Mouse (Mus musculus) small intestine, adult 2 months (tissue): Measurements from ENCODE around the gene Hdac9. TPM values are rescaled to one million over a fixed set of nuclear protein-coding genes. Genes with fewer than 3 reads are reported as not detected.

Experiments used
- H3K27ac ChIP-seq: fragments of 200-500 bp; 2 replicates; pipeline ENCODE4 v1.5.1; 2012; ENCODE audit warnings: low read depth, low read length, control low read depth, inconsistent platforms; ENCODE audit not compliant: insufficient read depth
- H3K27me3 ChIP-seq: fragments of 200-500 bp; 2 replicates; pipeline ENCODE4 v1.6.1; 2012; ENCODE audit warnings: mild to moderate bottlenecking, moderate library complexity, low read length, inconsistent platforms; ENCODE audit not compliant: control insufficient read depth, insufficient read depth
- H3K36me3 ChIP-seq: fragments of 200-500 bp; 2 replicates; pipeline ENCODE4 v1.6.1; 2012; ENCODE audit warnings: mild to moderate bottlenecking, low read length, control low read depth, inconsistent platforms; ENCODE audit not compliant: control insufficient read depth, insufficient read depth
- H3K4me1 ChIP-seq: fragments of 200-500 bp; 2 replicates; pipeline ENCODE4 v1.6.1; 2012; ENCODE audit warnings: low read length, inconsistent platforms, mixed read lengths; ENCODE audit not compliant: control insufficient read depth, insufficient read depth, insufficient read length
- H3K4me3 ChIP-seq: fragments of 200-500 bp; 2 replicates; pipeline ENCODE4 v1.5.1; 2012; ENCODE audit warnings: low read depth, mild to moderate bottlenecking, control low read depth, inconsistent platforms, low read length, moderate library complexity
- CTCF ChIP-seq: fragments of 200-500 bp; IDR thresholded peaks from 2 replicates; pipeline ENCODE4 v1.5.1; 2012; ENCODE audit warnings: low read depth, mild to moderate bottlenecking, control low read depth, inconsistent platforms, low read length, moderate library complexity, mixed read lengths; ENCODE audit not compliant: insufficient replicate concordance, insufficient read length; ENCODE audit errors: extremely low read depth
- POLR2A ChIP-seq: fragments of 200-500 bp; IDR thresholded peaks from 2 replicates; pipeline ENCODE4 v1.6.1; 2012; ENCODE audit warnings: low read depth, mild to moderate bottlenecking, control low read depth, inconsistent platforms, low read length, moderate library complexity
- WGBS: fragments of 180-500 bp; shearing (Covaris S2); methylation state at CpG from one replicate; pipeline ENCODE4 v1.1.7; 2018; 5-methylcytosine and 5-hydroxymethylcytosine counted together
- polyA plus RNA-seq: library from polyadenylated mRNA; depleted of rRNA; stranded (reverse); fragments of >200 nt; gene quantifications from 2 replicates; pipeline ENCODE4 v1.2.3, GENCODE M21; 2012

Hdac9 gene
- polyA plus RNA-seq, 1 experiment = 0.84 TPM

DNA sequence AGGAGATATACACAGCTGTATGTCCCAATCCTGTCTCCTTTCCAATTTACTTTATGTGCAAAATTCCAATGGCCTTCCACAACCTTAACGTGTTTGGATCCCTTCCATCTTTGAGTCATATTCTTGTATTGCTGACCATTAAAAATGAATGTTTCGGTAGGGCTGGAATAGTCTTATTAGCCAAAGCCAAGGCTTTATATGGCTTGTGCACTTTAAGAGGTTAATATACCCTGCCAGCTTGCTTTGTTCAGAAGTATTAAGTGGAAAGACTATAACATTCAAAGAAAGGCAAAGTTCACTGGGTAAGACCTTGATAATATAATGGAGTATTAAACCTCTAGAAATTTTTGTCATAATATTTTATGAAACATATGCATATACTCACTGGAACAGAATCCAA is 491.4 kb downstream of the Hdac9 start:
- Histone ChIP-seq H3K4me1 (no peaks in the 10 kb centered on the region), H3K27me3 (no peaks in the 10 kb centered on the region), H3K27ac (no peak overlapping the region), H3K4me3 (no peak overlapping the region), H3K36me3 (no peaks in the 10 kb centered on the region)
- WGBS = 81% methylated on average over 2 of the region's 2 CpGs
- TF ChIP-seq CTCF (no peak), POLR2A (no peak)

DNA sequence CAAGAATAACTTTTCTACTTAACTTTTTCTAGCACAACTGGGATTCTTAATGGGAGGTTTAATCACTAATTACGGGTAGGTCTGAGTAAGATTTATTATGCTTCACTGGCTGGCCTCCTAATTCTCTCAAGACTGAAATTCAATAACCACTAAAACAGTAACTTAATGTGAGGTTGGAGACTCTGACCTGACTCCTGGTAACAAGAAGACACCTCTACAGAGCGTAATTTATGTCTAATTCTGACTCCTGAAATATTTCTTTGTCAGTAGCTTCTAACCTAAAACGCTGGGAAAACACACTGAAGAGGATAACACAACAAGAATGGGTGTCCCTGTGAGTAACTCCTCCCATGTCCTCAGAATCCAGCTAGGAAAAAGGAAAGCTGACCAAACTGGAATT is 508.8 kb downstream of the Hdac9 start:
- H3K4me3 ChIP-seq = no peak overlapping the region
- no peak for TF ChIP-seq POLR2A
- TF ChIP-seq CTCF = no peak
- 63% methylated on average over 3 of the region's 3 CpGs for WGBS
- H3K36me3 ChIP-seq = no peaks in the 10 kb centered on the region
- H3K4me1 ChIP-seq = no peaks in the 10 kb centered on the region
- H3K27ac ChIP-seq = no peak overlapping the region
- no peaks in the 10 kb centered on the region for H3K27me3 ChIP-seq

DNA sequence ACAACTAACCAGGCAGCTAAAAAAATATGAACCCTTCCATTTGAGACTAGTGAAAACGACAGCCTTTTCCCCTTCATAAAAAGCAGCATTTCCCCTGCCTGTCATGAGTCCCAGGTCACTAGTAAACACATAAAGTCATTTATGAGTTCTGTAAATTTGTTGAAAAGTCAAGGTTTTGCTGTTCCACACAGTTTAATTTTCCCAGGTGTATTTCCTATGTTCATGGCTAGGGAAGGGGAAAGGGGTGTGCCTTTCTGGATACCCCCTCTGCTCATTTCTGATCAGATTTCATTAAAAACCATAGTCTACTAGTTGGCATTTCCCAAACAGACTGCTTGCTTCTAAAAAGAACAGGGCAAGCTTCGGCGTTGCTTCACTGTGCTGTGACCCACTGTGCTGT is 509.8 kb downstream of the Hdac9 start:
- 76% methylated on average over 3 of the region's 3 CpGs for WGBS
- Histone ChIP-seq H3K36me3 (no peaks in the 10 kb centered on the region), H3K27me3 (no peaks in the 10 kb centered on the region), H3K27ac (no peak overlapping the region), H3K4me1 (no peaks in the 10 kb centered on the region), H3K4me3 (no peak overlapping the region)
- TF ChIP-seq POLR2A (no peak), CTCF (no peak)

DNA sequence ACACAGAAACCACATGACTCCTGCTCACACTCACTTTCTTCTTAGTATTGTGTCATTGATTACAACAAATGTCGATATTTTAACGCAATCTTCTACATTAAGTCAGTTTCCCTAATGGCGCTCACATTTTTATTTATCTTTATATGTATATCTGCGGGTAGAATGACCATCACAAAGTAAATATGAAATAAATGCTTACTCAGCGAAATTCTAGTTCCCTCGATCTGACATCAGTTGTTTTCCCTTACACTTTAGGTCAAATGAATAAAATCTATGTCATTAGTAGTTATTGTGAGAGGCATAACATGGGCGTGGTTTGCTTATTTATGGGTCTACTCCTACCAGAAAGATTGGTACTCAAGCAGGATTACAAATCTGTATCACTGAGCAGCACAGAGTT is 514.8 kb downstream of the Hdac9 start:
- H3K4me3 ChIP-seq = no peak overlapping the region
- no peaks in the 10 kb centered on the region for H3K4me1 ChIP-seq
- no peaks in the 10 kb centered on the region for H3K36me3 ChIP-seq
- H3K27me3 ChIP-seq = no peaks in the 10 kb centered on the region
- no peak for TF ChIP-seq CTCF
- H3K27ac ChIP-seq = no peak overlapping the region
- WGBS = 88% methylated on average over 7 of the region's 7 CpGs

DNA sequence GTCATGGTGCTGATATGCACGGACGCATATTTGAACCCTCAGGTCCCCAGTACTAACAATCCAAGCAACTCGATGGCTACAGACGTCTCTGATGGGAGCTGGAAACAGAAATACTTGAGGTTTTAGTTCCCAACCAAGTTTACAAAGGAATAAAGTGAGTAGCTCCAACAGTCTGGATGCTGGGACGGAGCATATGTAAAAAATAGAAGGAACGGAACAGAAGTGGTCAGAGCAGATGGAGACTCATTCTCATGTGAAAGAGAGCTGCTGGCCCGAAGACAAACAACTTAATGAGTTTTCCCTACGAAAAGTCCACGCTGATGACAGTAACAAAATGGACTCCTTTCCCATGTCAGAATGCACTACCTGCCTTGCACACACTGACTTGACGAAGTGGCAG is 518.3 kb downstream of the Hdac9 start:
- H3K4me3 ChIP-seq = no peak overlapping the region
- 85% methylated on average over 10 of the region's 10 CpGs for WGBS
- no peak for TF ChIP-seq POLR2A
- TF ChIP-seq CTCF = no peak
- H3K36me3 ChIP-seq = no peaks in the 10 kb centered on the region
- H3K4me1 ChIP-seq = no peaks in the 10 kb centered on the region
- no peaks in the 10 kb centered on the region for H3K27me3 ChIP-seq
- no peak overlapping the region for H3K27ac ChIP-seq

DNA sequence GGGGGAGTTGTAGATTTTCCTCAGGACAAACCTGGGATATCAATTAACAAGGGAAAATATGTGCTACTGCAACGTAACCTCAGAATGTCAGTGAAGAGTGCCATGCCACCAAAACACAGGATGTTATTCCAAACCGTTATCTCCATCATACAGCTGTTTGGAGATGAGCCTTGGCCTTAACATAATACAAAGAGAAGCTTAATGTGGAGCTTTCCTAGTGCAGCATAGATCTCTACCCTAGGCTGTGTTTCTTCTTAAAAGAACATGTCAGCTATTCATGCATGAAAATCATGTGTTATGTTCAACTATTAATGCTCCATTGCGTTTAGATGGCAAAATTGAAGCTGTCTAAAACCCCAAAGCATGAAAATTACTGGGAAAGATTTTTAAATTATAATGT is 522.6 kb downstream of the Hdac9 start:
- TF ChIP-seq POLR2A (no peak), CTCF (no peak)
- WGBS = 70% methylated on average over 3 of the region's 3 CpGs
- no peaks in the 10 kb centered on the region for H3K27me3 ChIP-seq
- H3K4me1 ChIP-seq = no peaks in the 10 kb centered on the region
- no peaks in the 10 kb centered on the region for H3K36me3 ChIP-seq
- no peak overlapping the region for H3K27ac ChIP-seq
- no peak overlapping the region for H3K4me3 ChIP-seq

DNA sequence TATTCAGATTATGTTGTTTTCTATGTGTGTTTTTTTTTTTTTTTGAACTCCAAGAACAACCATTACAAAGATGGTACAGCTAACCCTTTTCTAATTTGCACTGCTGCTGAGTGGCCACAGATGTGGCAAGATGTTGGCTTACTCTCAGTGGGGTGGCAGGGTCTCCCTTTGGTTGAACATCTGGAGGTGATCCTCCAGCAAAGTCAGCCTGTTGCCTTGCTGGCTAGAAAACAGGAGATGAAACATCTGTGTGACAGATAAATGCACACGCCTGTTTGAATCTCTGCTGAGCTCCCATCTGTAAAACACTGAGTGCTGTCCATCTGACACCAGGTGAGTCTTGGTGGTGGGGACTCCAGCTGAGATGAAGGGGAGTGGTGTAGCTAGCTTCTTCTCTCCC is 537.2 kb downstream of the Hdac9 start:
- Histone ChIP-seq H3K27me3 (no peaks in the 10 kb centered on the region), H3K27ac (no peak overlapping the region), H3K4me1 (no peaks in the 10 kb centered on the region), H3K4me3 (no peak overlapping the region), H3K36me3 (no peaks in the 10 kb centered on the region)
- WGBS = 78% methylated on average over 1 of the region's 1 CpGs
- TF ChIP-seq POLR2A (no peak), CTCF (no peak)

DNA sequence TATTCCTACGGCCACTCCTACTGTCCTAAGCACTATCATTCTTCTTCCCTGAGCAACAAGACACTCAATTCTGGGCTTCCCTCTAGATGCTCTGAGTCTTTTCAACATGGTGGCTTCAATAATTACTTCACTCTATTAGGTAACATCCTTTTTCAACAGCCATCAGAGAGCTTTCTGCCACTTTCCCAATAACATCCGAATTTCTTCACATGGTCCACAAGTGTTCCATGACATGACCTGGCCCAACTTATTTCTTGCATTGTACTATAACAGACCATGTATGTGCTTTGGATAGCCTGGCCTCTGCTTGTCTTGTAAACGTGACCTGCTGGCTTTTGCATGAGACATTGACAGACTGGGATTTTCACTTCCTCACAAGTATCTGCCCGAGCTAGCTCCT is 538.3 kb downstream of the Hdac9 start:
- no peak overlapping the region for H3K4me3 ChIP-seq
- no peak overlapping the region for H3K27ac ChIP-seq
- no peaks in the 10 kb centered on the region for H3K27me3 ChIP-seq
- no peaks in the 10 kb centered on the region for H3K36me3 ChIP-seq
- no peaks in the 10 kb centered on the region for H3K4me1 ChIP-seq
- TF ChIP-seq POLR2A (no peak), CTCF (no peak)
- 86% methylated on average over 4 of the region's 4 CpGs for WGBS
